Mouse (Mus musculus) monocyte, adult 5-6 weeks (primary cell): ENCODE results near the gene Klhl30. TPM values are rescaled to one million over a fixed set of nuclear protein-coding genes. Genes with fewer than 3 reads are reported as not detected.

Experiments used
- ATAC-seq: fragments of 153-309, 156-312 bp; replicated peaks from 2 replicates; pipeline ENCODE4 v1.8.0; 2017; ENCODE audit warnings: mild to moderate bottlenecking; ENCODE audit not compliant: low TSS enrichment, insufficient number of reproducible peaks, severe bottlenecking, poor library complexity, low FRiP score
- total RNA-seq: library from RNA; stranded (forward); fragments of 200-1000, 200-491, 200-594 nt; gene quantifications from 3 replicates; pipeline ENCODE4 v1.2.3, GENCODE M21; 2017

The Klhl30 gene
- total RNA-seq, 1 experiment from 2014 or later, result 3.0 TPM

DNA sequence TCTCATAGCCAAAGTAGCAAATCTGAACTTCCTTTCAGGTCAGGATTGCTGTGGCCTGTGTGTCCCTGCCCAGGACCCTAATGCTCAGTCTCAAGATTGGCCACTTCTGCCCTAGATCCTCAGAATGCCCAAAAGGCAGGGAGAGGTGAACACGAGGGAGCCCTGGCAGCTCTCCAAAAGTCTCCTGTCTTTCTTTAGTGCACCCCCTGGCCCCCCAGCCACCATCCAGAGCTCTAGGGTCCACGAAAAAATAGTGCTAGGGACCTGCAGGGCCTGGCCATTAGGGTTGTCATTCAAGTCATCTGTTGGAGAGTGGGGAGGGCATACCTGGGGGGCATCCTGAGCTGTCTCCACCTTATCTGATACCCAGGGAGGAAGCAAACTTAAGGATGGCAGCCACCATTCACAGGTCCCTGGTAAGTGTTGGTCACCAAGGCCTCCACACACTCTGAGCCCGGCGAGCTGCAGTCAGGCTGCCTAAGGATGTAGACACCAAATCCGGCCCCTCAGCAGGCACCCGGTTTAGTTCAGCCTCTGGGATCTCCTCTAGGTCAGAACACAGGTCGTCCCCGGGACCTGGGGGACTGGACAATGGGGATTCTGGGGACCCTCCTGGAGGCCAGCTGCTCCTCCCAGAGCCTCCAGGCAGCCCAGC, 60.9 kb downstream of the Klhl30 start:
- no peak for ATAC-seq

Other genes with a start within 250 kb of the Klhl30 start
- gene Rbm44, start 205.9 kb upstream of the Klhl30 start, total RNA-seq, result 0.19 to 0.29 TPM (median 0.21 TPM) in 3 replicates
- gene Ramp1, start 171.2 kb upstream of the Klhl30 start, total RNA-seq, result 15.7 to 28.1 TPM (median 26.3 TPM) in 3 replicates
- 75.0 to 85.6 TPM (median 83.2 TPM) in 3 replicates for gene Ube2f, start 100.7 kb upstream of the Klhl30 start, total RNA-seq
- gene Scly, start 52.7 kb upstream of the Klhl30 start, total RNA-seq, result 18.4 to 25.4 TPM (median 25.1 TPM) in 3 replicates
- gene Espnl, start 28.9 kb upstream of the Klhl30 start, total RNA-seq, result not detected in 3 replicates
- gene Erfe, start 15.4 kb downstream of the Klhl30 start, total RNA-seq, result 0.29 to 0.48 TPM in 2 of 3 replicates, not detected in the other
- 133 to 179 TPM (median 136 TPM) in 3 replicates for gene Ilkap, start 47.8 kb downstream of the Klhl30 start, total RNA-seq
- gene Hes6, start 63.0 kb downstream of the Klhl30 start, total RNA-seq, result 11.5 to 23.5 TPM (median 13.5 TPM) in 3 replicates
- gene Per2, start 108.3 kb downstream of the Klhl30 start, total RNA-seq, result 2.8 to 12.0 TPM (median 3.1 TPM) in 3 replicates
- 4.4 to 6.2 TPM (median 5.6 TPM) in 3 replicates for gene Traf3ip1, start 143.6 kb downstream of the Klhl30 start, total RNA-seq
- gene Asb1, start 189.5 kb downstream of the Klhl30 start, total RNA-seq, result 13.9 to 28.9 TPM (median 15.4 TPM) in 3 replicates